Mouse (Mus musculus) limb, embryonic 12.5 days (tissue): ENCODE measurements at regions not wholly inside any gene's neighbourhood (a gene's known extent, or its start where the extent isn't known, plus 50 kb on each side); places are given as distances from the start of the nearest gene placed in this dataset.

ENCODE experiments used
- ATAC-seq: fragments of 200-750 bp; cut with Nextera tagmentation; 2 replicates; pipeline ENCODE4 v1.8.0; 2017; ENCODE audit warnings: low read depth, moderate TSS enrichment; ENCODE audit not compliant: insufficient number of reproducible peaks, insufficient read depth, low FRiP score, low TSS enrichment
- H3K27ac ChIP-seq: fragments of 300-500 bp; sonication (generic); 2 replicates; pipeline ENCODE4 v1.5.1; 2016; ENCODE audit warnings: mild to moderate bottlenecking, moderate library complexity
- H3K27me3 ChIP-seq: fragments of 300-500 bp; sonication (generic); 2 replicates; pipeline ENCODE4 v1.6.1; 2016; ENCODE audit warnings: mild to moderate bottlenecking, moderate library complexity
- H3K36me3 ChIP-seq: fragments of 300-500 bp; sonication (generic); 2 replicates; pipeline ENCODE4 v1.6.1; 2016; ENCODE audit warnings: mild to moderate bottlenecking, moderate library complexity
- H3K4me1 ChIP-seq: fragments of 300-500 bp; sonication (generic); replicated peaks from 2 replicates; pipeline ENCODE4 v1.6.1; 2016
- H3K4me2 ChIP-seq: fragments of 300-500 bp; sonication (generic); 2 replicates; pipeline ENCODE4 v1.6.1; 2016; ENCODE audit warnings: mild to moderate bottlenecking, moderate library complexity
- H3K4me3 ChIP-seq: fragments of 300-500 bp; sonication (generic); replicated peaks from 2 replicates; pipeline ENCODE4 v1.5.1; 2016; ENCODE audit warnings: mild to moderate bottlenecking
- H3K9ac ChIP-seq: fragments of 300-500 bp; sonication (generic); replicated peaks from 2 replicates; pipeline ENCODE4 v1.6.1; 2016; ENCODE audit warnings: mild to moderate bottlenecking, moderate library complexity
- H3K9me3 ChIP-seq: fragments of 300-500 bp; sonication (generic); 2 replicates; pipeline ENCODE4 v1.6.1; 2016; ENCODE audit warnings: mild to moderate bottlenecking, moderate library complexity
- WGBS: fragments of 180-500 bp; shearing (Covaris S2); methylation state at CpG from one replicate; pipeline ENCODE4 v1.1.7; 2016; 5-methylcytosine and 5-hydroxymethylcytosine counted together

DNA sequence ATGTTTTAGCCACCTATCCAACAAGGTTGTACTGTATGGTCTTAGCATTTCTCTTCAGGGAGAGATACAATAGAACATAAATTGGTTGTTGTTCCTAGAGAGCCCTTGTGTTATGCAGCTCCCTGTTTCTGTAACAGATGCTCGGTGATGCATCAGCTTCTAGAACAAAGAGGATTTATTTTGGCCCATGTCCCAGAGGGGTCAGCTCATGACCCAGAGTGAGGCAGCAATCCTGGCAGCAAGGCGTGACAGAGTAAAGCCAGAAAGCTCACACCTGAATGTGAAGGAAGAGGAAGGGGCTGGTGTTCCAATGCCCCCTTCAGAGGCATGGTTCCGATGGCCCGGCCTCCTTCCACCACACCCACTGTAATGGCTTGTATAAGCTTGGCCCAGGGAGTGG, 88.8 kb downstream of the Ets2 start:
- 84% methylated on average over 4 of the region's 4 CpGs for WGBS

DNA sequence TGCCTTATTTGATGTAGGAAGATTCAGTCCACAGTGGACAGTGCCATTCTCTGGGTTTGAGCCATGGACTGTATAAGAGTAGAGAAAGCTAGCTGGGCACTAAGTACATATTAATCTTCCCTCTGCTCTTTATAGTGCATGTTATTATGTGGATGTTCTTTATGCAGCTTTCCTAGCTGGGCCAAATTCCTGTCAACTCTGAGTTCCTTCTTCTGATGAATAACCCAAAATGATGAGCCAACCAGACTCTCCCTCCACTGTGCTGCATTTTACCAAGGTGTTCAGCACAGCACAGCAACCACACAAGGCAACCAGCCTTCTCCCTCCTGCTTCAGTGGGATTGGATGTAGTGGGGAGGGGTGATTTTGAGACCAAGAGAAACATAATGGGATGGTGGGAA, 87.7 kb downstream of the Ets2 start:
- H3K9me3 ChIP-seq: no peaks in the 10 kb centered on the region
- H3K27ac ChIP-seq: no peak overlapping the region
- ATAC-seq: no peak
- no peak overlapping the region for H3K9ac ChIP-seq
- H3K27me3 ChIP-seq: no peaks in the 10 kb centered on the region
- no peak overlapping the region for H3K4me3 ChIP-seq
- H3K4me1 ChIP-seq: peaks cover 13% of the 10 kb centered on the region
- H3K4me2 ChIP-seq: no peak overlapping the region
- no peaks in the 10 kb centered on the region for H3K36me3 ChIP-seq

More for the DNA sequence above, 88.8 kb downstream of the Ets2 start:
- no peak overlapping the region for H3K4me3 ChIP-seq
- no peak overlapping the region for H3K4me2 ChIP-seq
- 0 out of 2 replicates have a peak overlapping the region, but pooled peaks have one; percentile 5 for H3K9ac ChIP-seq
- no peak overlapping the region for H3K27ac ChIP-seq
- no peaks in the 10 kb centered on the region for H3K36me3 ChIP-seq
- H3K4me1 ChIP-seq: peaks cover 22% of the 10 kb centered on the region
- no peak for ATAC-seq
- no peaks in the 10 kb centered on the region for H3K27me3 ChIP-seq
- H3K9me3 ChIP-seq: no peaks in the 10 kb centered on the region

DNA sequence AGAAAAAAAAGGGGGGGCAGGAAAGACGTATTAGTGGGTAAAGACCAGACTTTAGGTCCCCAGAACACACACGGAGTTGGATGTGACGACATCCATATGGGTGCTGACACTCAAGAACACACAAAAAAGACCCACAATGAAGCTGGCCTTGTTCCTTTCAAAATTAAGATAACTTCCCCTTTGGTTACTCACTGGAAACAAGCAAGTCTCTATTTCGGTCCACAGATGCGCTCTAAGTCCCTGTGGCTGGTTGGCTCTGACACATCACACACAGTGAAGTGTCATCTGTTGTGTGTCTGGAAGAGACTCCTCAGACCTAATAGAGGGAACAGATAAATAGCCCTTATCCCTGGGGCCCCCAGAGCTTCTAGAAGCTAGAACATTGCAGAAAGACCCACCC, 79.8 kb downstream of the Ets2 start:
- Histone ChIP-seq H3K27me3 (no peaks in the 10 kb centered on the region), H3K36me3 (no peaks in the 10 kb centered on the region), H3K9me3 (no peaks in the 10 kb centered on the region), H3K27ac (no peak overlapping the region), H3K9ac (no peak overlapping the region), H3K4me3 (no peak overlapping the region), H3K4me1 (0 out of 2 replicates have a peak, but pooled peaks cover 8% of the 10 kb centered on the region), H3K4me2 (no peak overlapping the region)
- 80% methylated on average over 5 of the region's 5 CpGs for WGBS
- no peak for ATAC-seq

DNA sequence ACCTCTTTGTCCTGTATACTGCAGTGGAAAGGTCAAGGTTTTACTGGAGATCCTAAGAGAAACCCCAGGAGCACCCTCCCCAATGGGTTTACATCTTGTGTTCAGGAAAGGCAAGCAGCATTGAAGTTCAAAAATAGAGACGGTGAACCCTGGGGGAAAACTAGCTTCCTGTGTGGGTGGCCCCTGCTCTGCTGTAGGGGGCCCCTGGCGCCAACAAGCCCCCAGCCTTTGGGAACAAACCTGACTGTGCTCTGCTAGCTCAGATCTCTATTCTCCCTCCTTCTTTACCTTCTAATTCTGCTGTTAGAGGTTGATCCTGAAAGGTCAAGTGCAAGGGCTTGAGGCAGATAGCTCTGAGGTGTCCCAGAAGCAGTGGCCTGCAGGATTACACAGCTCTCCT, 78.6 kb downstream of the Ets2 start:
- Histone ChIP-seq H3K36me3 (no peaks in the 10 kb centered on the region), H3K27me3 (no peaks in the 10 kb centered on the region), H3K9me3 (no peaks in the 10 kb centered on the region), H3K4me2 (no peak overlapping the region), H3K9ac (no peak overlapping the region), H3K4me3 (no peak overlapping the region), H3K27ac (no peak overlapping the region), H3K4me1 (0 out of 2 replicates have a peak, but pooled peaks cover 8% of the 10 kb centered on the region)
- ATAC-seq: no peak
- 72% methylated on average over 2 of the region's 2 CpGs for whole genome bisulfite sequencing

DNA sequence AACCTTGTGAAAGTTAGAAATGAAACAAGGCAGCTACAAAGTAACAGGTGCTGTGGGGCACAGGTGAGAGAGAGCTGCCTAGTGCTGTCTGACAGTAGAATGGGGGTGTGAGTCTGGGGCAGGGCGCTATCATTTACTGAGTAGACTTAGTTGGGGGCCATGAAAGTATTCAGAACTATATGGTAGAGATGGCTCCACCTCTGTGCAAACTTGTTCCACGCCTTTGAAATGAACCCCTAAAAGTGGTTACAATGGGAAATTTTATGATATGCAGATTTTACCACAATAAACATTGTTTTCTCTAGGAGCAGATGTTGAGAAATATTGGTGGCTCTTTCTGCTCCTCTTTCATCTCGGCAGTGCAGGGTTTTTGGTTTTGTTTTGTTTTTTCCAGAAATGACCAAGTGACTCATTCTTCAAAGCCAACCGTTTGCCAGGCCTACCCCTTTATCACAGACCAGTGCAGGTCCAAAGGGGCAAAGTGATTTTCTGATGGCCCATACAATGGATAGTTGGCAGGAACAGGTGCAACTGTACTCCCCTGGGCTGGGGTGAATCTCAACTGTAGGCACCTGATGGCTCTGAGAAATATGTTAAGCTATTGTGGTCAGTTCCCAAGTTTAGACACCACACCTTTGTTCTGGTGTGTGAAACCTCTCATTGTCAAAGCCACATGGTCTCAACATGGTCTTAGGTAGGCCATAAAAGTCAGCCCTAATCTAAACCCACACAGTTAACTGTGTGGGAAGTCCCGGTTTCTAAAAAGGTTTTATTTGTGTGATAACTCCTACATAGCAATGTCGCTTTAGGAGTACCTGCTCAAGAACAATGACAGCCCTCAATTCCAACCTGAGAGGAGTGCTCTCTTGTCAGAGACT, 77.2 kb downstream of the Ets2 start:
- Histone ChIP-seq H3K9me3 (no peaks in the 10 kb centered on the region), H3K4me3 (no peak overlapping the region), H3K4me1 (0 out of 2 replicates have a peak, but pooled peaks cover 8% of the 10 kb centered on the region), H3K27ac (no peak overlapping the region), H3K9ac (no peak overlapping the region), H3K27me3 (no peaks in the 10 kb centered on the region), H3K4me2 (no peak overlapping the region), H3K36me3 (no peaks in the 10 kb centered on the region)
- WGBS: 87% methylated on average over 6 of the region's 6 CpGs
- ATAC-seq: no peak

DNA sequence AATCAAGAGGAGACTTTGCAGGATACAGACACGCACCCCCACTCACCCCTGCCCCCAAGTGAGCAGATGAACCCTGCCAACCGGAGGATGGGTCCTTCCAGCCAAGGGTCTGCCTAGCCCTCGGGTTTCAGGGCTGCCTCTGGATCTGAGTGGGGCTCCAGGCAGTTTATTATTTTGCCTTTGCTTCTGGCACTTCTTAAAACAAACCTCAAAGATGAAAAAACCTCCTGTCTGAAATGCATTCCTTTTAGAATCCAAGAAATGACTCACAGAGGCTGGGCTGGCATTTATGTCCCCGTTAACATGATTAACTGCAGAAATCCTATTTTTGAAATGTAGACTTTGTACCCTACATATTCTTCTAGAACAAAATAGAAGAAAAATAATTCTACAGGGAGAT, 76.3 kb downstream of the Ets2 start:
- Histone ChIP-seq H3K4me1 (0 out of 2 replicates have a peak, but pooled peaks cover 8% of the 10 kb centered on the region), H3K27ac (0 out of 2 replicates have a peak overlapping the region, but pooled peaks have one; percentile 31), H3K9ac (no peak overlapping the region), H3K36me3 (no peaks in the 10 kb centered on the region), H3K4me3 (no peak overlapping the region), H3K27me3 (no peaks in the 10 kb centered on the region), H3K4me2 (no peak overlapping the region), H3K9me3 (no peaks in the 10 kb centered on the region)
- 59% methylated on average over 4 of the region's 4 CpGs for WGBS
- no peak for ATAC-seq

DNA sequence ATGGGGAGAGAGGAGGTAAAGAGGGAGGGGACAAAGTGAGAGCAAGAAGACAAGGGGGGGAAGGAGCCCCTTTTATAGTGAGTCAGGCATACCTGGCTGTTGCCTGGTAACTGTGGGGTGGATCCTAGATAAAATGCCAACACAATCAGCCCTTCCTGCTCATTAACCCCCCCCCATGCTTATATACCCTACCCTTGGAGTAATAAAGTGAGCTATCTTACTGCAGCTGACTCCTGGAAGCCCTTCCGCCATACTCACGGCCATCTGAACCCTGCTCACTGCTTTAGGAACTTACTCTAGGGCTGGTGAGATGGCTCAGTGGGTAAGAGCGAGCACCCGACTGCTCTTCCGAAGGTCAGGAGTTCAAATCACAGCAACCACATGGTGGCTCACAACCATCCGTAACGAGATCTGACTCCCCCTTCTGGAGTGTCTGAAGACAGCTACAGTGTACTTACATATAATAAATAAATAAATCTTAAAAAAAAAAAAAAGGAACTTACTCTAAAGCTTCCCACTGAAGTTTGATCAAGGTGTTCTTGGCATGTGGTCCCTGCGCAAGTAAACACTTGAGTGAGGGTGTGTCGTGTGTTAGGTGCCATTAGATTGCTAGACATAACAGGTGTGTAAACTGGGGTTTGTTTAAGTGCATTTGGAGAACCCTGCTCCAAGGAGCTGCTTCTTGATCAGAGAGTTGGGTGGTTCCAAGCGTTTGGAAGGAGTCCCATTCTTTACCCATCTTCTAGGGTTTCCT, 74.9 kb downstream of the Ets2 start:
- Histone ChIP-seq H3K4me2 (no peak overlapping the region), H3K36me3 (no peaks in the 10 kb centered on the region), H3K4me3 (no peak overlapping the region), H3K9ac (no peak overlapping the region), H3K27ac (no peak overlapping the region), H3K4me1 (0 out of 2 replicates have a peak, but pooled peaks cover 8% of the 10 kb centered on the region), H3K27me3 (no peaks in the 10 kb centered on the region), H3K9me3 (no peaks in the 10 kb centered on the region)
- no peak for ATAC-seq
- WGBS: 87% methylated on average over 10 of the region's 10 CpGs

DNA sequence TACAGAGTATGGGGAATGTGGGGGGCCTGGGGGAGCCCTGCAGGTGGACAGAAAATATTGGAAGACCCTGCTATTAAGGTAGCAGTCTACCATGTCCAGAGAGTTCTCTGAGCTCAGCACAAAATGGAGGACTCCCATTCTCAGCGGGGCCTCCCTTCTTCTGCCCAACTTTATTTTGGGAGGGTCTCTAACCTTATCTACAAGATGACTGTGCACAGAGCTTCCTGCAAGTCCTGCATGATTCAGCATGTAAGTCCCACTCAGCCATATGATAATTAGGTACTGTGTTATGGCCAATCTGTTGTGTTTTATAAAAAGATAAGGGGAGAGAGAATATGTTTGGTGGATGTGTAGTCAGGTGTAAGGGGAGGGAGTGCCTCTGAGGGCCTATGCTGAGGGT, 74.1 kb downstream of the Ets2 start:
- no peak for ATAC-seq
- Histone ChIP-seq H3K36me3 (no peaks in the 10 kb centered on the region), H3K27me3 (no peaks in the 10 kb centered on the region), H3K27ac (no peak overlapping the region), H3K9ac (no peak overlapping the region), H3K4me3 (no peak overlapping the region), H3K4me2 (no peak overlapping the region), H3K9me3 (no peaks in the 10 kb centered on the region), H3K4me1 (0 out of 2 replicates have a peak, but pooled peaks cover 9% of the 10 kb centered on the region)
- 96% methylated on average over 1 of the region's 1 CpGs for WGBS

DNA sequence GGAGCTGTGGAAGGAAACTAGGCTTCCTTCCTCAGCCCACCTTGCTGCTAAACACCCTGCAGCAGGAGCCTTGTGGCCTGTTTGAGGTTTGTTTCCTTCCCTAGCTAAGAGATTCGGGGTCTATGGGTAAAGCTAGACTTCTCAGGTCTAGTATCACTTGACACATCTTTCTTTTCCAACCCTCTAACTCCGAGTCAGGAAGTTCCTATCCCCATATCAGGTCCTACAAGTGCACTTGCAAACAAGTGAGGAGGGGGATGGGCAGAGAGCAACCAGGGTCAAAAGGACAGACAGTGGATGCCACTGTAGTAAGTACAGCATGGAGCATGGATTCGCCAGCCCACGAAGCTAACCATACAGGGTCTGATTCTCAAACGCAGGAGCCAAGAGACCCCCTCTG, 73.5 kb downstream of the Ets2 start:
- no peaks in the 10 kb centered on the region for H3K27me3 ChIP-seq
- no peaks in the 10 kb centered on the region for H3K36me3 ChIP-seq
- ATAC-seq: no peak
- no peak overlapping the region for H3K4me3 ChIP-seq
- H3K4me2 ChIP-seq: no peak overlapping the region
- H3K27ac ChIP-seq: no peak overlapping the region
- no peaks in the 10 kb centered on the region for H3K9me3 ChIP-seq
- no peak overlapping the region for H3K9ac ChIP-seq
- peaks cover 15% of the 10 kb centered on the region for H3K4me1 ChIP-seq
- 93% methylated on average over 5 of the region's 5 CpGs for WGBS

DNA sequence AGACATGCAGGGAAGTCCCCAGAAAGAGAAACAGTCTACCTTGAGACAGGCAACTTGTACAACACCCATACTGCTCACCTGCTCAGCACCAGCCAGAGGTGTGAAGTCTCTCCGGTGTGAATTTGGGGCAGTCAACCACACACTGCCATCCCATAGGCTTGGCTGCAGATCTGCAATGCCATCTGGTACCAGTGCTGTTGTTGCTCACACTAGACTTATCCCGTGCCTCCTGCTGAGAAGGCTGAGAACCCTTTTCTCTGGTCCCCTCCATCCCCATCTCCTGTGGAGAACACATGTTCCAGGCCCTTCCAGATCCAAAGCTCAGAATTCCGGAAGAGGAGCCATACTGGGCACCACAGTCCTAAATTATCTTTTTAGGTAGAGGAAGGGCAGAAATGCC, 71.3 kb downstream of the Ets2 start:
- peaks cover 24% of the 10 kb centered on the region for H3K4me1 ChIP-seq
- no peaks in the 10 kb centered on the region for H3K36me3 ChIP-seq
- ATAC-seq: no peak
- no peak overlapping the region for H3K4me2 ChIP-seq
- no peak overlapping the region for H3K27ac ChIP-seq
- WGBS: 83% methylated on average over 3 of the region's 3 CpGs
- H3K9ac ChIP-seq: no peak overlapping the region
- H3K27me3 ChIP-seq: no peaks in the 10 kb centered on the region
- H3K9me3 ChIP-seq: no peaks in the 10 kb centered on the region
- no peak overlapping the region for H3K4me3 ChIP-seq
